Mouse (Mus musculus) C2C12 (cell line): Measurements from ENCODE around the gene Pex14.

Experiments used
- CEBPB ChIP-seq: IDR thresholded peaks from one replicate; pipeline ENCODE4 v1.6.1; 2011; ENCODE audit warnings: low read depth, mild to moderate bottlenecking, control low read depth, moderate library complexity
- CTCF ChIP-seq: IDR thresholded peaks from one replicate; pipeline ENCODE4 v1.5.1; 2011; ENCODE audit not compliant: control insufficient read depth, insufficient read depth, insufficient read length
- FOSL1 ChIP-seq: IDR thresholded peaks from one replicate; pipeline ENCODE4 v1.8.0; 2011; ENCODE audit warnings: mild to moderate bottlenecking, low read length; ENCODE audit not compliant: poor library complexity, insufficient read depth, severe bottlenecking
- MAX ChIP-seq: IDR thresholded peaks from one replicate; pipeline ENCODE4 v1.6.1; 2011; ENCODE audit warnings: mild to moderate bottlenecking, control low read depth
- MYOD1 ChIP-seq: IDR thresholded peaks from one replicate; pipeline ENCODE4 v1.6.1; 2011; ENCODE audit warnings: low read depth; ENCODE audit not compliant: control insufficient read depth, insufficient read length
- MYOG ChIP-seq: IDR thresholded peaks from one replicate; pipeline ENCODE4 v1.6.1; 2011; ENCODE audit not compliant: control insufficient read depth, insufficient read length; ENCODE audit errors: extremely low read depth
- USF1 ChIP-seq: IDR thresholded peaks from one replicate; pipeline ENCODE4 v1.6.1; 2011; ENCODE audit warnings: low read depth, mild to moderate bottlenecking, control low read depth, moderate library complexity

DNA sequence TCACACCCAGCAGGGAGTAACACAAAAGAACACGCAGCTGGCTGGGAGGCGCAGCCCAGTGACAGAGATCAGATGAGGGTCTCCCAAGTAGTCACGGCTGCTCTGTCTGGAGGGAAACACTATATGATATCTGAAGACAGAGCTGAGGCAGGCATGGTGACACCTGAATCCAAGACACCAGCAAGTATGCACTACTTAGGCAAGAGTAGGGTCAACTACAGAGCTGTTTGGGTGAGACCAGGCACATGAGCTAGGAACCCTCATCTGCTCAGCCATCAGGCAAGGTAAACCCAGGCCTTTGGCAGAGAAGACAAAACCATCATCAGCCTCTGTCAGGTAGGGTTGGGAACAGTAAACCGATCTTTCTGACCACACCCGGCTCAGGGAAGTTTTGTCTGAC, 33.7 kb upstream of the Pex14 start:
- TF ChIP-seq CTCF: no peak
- TF ChIP-seq FOSL1: no peak
- TF ChIP-seq MYOD1: no peak
- TF ChIP-seq MAX: no peak
- no peak for TF ChIP-seq CEBPB
- no peak for TF ChIP-seq MYOG
- TF ChIP-seq USF1: no peak
